Mouse (Mus musculus) spleen, embryonic (tissue): Measurements from ENCODE around the gene Barx2.

Source experiments
- CTCF ChIA-PET: fragments of 350-600 bp; sonication (Branson Sonifier 250); formaldehyde crosslinking; loops from one replicate; lab custom pipeline; 2022; lab: Charles Lee

Barx2 gene

DNA sequence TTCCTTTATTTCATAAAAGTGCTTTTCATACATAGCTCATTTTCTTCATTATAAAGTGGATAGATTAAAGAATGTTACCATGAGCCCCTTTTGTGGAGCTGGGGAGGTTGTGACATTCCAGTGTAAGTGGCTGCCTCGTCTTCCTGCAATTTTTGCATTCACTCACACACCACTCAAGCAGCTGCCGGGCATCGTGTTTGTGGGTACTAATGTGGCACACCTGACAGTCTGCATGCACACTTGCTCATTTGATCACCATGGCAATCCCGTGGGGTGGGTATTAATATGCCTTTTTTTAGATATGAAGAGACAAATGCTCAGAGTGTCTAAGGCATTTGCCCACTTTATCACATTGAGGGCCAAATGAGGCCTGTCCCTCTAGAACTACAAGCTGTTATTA lies 24.9 kb downstream of the Barx2 start:
- CTCF ChIA-PET = no interaction called here

GRCm38 (mm10) chr9:31886258-31886657 lies 27.0 kb downstream of the Barx2 start:
- CTCF ChIA-PET = no interaction called here

GRCm38 (mm10) chr9:31882376-31882775 lies 30.9 kb downstream of the Barx2 start:
- CTCF ChIA-PET = no interaction called here

DNA sequence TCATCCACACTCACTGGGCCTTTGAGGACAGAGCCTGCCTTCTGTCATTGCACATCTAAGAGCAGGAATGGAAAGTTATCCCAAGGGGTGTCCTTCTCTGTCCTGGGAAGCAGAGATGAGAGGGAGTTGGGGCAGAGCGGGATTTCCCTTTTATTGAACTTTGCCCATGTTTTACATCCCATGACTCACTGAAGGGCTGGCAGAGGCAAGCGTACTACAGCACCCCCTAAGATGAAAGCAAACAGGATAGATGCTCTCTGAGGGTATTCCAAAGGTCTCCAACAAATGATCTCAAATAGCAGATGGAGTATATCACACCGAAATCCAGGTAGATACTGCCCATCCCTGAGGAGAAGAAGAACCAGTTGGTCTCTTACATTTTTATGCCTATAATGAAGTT lies 37.7 kb downstream of the Barx2 start:
- CTCF ChIA-PET = no interaction called here

GRCm38 (mm10) chr9:31874236-31874635 lies 39.0 kb downstream of the Barx2 start:
- CTCF ChIA-PET = no interaction called here

GRCm38 (mm10) chr9:31871410-31871809 lies 41.9 kb downstream of the Barx2 start:
- CTCF ChIA-PET = no interaction called here

GRCm38 (mm10) chr9:31868823-31869460 lies 44.3 kb downstream of the Barx2 start:
- CTCF ChIA-PET = no interaction called here

DNA sequence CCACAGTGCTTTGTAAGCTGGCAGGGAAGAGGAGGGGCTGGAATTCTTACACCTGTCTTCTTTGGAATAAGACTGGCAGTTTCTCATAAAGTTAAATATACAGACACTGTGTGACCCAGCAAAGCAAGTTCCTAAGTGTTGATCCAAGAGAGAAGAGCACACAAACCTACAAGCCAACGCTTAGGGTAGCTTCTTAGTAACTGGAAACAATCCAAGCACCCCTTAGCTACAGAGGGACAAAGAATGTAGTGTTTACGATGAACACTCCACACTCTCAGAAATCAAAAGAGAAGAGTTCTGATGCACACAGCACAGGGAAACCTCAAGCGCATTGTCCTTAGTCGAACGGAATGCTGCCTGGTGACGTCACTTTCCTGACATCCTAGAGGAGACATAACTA lies 49.4 kb downstream of the Barx2 start:
- CTCF ChIA-PET = no interaction called here

DNA sequence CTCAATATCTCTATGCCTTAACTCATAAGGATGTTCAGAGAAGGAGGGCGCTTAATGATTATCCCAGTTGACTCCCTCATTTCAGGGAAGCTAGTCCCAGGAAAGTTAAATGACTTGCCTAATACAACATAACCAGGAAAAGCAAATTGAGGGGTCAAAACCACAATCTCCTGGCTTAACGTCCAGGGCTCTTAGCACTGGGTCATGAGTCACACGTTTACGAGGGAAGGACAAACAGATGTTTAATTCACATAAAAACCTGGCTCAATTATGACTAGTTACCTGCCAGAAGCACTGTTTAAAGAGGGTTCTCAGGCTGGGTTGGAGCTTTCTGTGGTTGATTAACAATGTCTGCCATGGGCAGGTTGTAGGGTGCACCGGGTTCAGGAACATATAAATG lies 53.8 kb downstream of the Barx2 start:
- CTCF ChIA-PET = no interaction called here

GRCm38 (mm10) chr9:31858720-31859340 lies 54.4 kb downstream of the Barx2 start:
- CTCF ChIA-PET = no interaction called here

DNA sequence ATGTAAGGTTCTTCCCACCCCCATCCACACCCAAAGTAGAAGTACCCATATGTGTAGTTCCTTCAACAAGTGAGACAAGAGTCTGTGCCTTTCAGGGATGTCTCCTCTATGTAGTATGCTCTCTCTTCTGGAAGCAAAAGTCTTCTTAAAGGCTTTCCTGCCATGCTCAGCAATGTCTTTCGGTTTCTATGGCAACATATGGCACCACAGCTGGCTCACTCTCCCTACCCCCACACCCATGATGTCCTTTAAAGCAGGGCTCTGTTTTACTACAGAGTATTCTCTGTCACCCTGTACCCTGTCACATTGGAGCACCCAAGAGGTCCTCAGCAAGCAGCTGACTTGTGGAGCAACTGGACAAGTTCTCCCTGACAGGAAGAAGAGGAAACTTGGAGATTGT lies 55.8 kb downstream of the Barx2 start:
- CTCF ChIA-PET = no interaction called here

DNA sequence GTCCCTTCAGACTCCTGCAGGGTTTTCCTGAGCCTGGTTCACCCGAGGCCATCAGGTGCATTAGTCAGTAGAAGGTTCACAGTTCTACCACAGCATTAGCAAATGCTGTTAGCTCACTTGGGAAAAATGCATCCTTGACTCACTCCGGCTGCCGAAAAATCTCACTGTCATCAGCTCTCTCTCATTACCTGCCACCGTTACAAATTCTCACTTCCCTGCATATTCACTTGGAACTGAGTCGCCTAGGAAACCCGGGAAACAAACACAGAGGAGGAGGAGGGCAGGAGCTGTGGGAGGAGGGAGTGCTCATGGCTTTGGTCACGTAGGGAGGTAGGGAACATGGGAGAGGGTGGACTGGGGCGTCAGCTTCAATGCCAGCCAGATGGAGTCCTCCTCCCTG lies 56.8 kb downstream of the Barx2 start:
- CTCF ChIA-PET = no interaction called here

DNA sequence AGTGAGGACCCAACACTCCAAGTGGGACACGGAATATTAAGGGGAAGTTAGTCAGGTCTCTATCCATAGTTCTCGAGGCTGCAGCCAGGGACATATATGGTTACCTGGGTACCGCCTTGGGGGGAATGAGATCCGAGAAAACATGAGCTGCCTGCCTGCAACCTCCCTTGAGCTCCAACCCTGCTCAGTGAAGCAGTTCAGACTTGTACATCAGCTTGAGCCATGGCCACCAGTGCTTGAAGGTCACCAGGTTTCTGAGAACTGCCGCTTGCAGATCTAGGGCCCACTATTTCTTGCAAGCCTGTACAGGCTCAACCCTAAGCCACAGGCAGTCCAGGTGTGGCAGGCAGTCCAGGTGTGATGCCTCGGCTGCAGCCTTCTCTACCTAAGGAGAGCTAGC lies 57.6 kb downstream of the Barx2 start:
- CTCF ChIA-PET = no interaction called here

DNA sequence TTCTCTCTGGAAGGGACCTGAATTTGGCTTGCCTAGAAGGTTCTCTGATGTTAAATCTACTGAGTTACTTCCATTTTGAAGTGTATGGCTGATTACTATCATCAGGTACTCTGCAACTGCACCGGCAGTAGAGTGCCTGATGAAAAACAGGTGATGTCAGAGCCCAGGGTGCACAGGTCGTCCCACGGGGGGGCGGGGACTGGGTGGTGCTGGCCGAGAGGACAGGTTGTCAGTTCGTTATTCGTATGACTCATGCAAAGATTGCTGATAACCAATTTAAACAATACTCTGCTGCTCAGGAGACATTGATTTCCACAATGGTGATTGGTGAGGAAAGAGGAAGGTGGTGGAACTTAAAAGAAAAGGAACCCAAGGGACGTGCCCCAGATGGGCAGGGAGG lies 61.6 kb downstream of the Barx2 start:
- CTCF ChIA-PET = no interaction called here

DNA sequence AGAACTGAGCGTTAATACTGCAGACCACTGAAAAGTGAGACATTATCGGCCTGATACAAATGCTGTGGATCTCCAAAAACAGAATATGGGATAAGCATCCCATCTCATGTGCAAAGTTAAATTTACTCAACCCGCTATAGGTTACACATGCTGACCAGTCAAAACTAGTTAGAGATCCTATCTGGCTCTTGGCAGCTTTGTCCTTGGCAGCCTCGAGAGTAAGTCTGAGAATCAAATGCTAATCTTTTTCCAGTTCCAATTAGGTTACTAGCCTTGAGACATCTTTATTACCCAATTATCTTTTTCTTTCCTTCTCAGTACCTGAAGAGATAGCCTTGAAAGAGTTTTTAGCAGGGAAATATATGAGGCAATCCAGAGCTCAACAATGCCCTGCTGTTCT lies 62.6 kb downstream of the Barx2 start:
- CTCF ChIA-PET = no interaction called here

DNA sequence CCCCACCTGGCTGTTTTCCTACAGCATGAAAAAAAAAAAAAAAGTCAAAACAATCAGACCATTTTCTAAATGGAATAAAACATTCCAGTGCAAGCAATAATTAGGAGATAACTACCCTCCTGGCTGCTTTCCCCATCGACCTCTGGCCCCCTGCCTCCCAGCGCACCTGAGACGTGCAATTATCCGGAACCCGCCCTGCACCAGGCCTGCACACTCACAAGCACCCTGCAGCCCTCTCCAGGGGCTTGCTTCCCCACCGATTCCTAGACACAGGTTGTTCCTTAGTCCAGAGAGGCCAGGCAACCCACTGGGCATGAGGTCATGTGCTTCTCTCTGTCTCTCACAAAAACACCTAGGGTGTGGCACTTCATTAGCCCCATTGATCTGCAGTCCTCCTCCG lies 63.9 kb downstream of the Barx2 start:
- CTCF ChIA-PET = no interaction called here

DNA sequence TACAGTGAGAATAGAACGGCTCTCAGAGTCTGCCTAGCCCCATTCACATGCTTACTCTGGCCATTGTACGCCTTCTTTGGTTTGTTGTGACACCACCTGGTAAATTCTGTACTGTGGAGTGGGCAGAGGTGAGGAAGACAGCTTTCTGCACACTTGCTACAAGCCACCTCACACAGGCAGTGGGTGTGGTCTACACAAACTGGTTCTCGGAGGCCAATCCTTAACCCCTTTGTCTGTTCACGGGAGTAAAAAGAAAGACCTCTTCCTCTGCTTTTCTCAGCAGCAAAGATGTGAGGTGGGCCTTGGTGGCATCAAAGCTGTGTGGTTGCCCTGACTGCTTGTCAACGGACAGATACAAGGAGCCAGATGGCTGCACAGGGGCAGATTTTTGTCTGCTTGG lies 68.6 kb downstream of the Barx2 start:
- CTCF ChIA-PET = no interaction called here

DNA sequence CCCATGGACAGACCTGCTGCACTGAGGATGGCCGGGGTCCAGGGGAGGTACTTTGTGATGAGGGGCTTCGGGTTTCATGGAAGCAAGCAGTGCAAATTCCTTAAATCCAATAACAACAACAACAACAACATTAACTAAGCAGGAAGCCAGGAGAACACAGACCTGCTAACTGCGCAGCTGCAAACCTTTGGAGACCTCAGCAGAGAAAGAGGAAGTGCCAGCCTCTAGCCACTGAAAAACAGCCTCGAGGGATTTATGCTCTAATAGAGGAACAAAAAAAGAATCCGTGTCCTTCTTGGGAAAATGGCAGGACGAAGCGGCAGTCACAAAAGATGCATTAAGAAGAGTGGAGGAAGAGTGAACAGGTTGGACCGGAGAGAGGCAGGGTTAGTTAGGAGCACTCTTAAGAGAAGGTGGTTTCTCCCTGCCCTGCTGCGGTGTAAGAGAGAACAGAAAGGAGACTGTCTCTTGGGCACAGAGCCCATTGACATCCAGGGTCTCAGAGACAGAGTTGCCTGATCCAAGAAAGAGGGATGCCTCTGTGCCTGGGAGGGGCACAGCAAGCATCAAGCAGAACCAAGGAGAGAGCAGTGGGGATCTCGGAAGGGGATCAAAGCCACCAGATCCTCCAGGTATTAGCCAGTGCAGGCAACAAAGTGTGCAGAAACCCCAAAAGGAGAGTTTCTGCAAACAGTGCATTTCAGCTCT lies 72.0 kb downstream of the Barx2 start:
- CTCF ChIA-PET = no interaction called here

DNA sequence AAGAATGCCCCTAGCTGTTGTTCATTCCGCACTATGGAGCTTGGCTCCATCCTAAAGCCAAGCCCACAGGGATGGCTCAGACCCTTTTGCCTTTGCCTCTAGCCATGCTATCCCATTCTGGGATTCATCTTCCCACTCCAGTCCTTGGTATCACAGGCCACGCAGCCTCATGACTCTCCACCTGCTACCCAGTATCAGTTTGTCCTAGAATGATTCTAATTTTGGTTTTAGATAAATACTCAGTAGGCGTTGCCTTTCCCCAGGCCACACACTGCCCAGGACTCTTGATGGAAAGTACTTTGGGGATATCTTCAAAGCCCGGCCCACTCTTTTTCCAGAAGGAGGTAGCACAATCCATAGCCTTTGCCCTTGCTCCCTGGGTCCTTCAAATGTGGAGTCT lies 72.7 kb downstream of the Barx2 start:
- CTCF ChIA-PET = no interaction called here

DNA sequence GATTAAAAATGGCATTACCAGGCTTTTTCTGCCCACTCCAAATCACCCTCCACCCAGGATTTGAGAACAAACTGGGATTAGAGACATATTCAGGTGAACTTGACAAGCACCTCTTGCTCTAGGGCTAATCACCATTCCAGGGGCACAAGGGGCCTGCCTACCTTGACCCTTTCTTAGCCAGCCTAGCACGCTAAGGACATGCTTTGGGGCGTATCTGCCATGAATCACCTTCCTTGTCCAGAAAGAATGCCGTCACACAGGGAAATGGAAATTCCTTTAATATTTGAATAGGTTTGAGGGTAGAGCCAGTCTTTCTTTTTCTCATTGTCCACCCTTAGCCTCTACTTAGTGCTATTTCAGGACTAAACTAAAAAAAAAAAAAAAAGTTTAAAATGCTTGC lies 73.2 kb downstream of the Barx2 start:
- CTCF ChIA-PET = no interaction called here

- CTCF ChIA-PET = no interaction called here
Observed at GRCm38 (mm10) chr9:31839106-31840027, 73.9 kb downstream of the Barx2 start.

GRCm38 (mm10) chr9:31838047-31838446 lies 75.2 kb downstream of the Barx2 start:
- CTCF ChIA-PET = no interaction called here
